Mouse (Mus musculus) testis, adult 2 months (tissue): ENCODE data around the gene Galnt13.

ENCODE experiments used
- CTCF ChIP-seq: fragments of 200-500 bp; IDR thresholded peaks from 2 replicates; pipeline ENCODE4 v1.5.1; 2012; ENCODE audit warnings: low read depth, mild to moderate bottlenecking, inconsistent platforms, low read length, moderate library complexity; ENCODE audit not compliant: control insufficient read depth, insufficient read depth, insufficient replicate concordance
- POLR2A ChIP-seq: fragments of 200-500 bp; IDR thresholded peaks from 2 replicates; pipeline ENCODE4 v1.6.1; 2012; ENCODE audit warnings: low read depth, mild to moderate bottlenecking, inconsistent platforms, low read length, moderate library complexity; ENCODE audit not compliant: control insufficient read depth

DNA sequence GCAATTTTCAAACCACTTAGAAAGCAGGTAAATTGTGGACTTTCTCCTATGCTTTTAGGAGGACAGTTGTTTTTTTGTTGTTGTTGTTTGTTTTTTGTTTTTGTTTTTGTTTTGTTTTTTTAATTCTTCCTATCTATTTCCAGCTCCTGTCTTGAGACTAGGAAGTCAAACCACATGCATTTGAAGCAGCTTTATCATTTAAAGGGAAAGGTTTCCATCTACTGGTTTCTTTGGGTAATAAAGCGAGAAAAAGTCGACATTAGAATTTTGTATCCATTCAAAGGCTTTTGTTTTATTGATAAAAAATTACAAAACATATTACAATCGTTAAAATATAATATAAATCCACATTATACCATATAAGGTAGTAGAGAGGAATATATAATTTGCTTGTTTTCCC lies 598.5 kb downstream of the Galnt13 start:
- TF ChIP-seq POLR2A (no peak), CTCF (no peak)
